Mouse (Mus musculus) thymus, adult 18-20 months (tissue): Measurements from ENCODE around the gene Ppp1r9a.
"Not testable (repeated sequence)": the region's sequence is repeated elsewhere in the genome, so short reads cannot be mapped to it uniquely, and the experiment has no call there.

Experiments
- DNase-seq, 2 experiments: peaks; one replicate each; pipeline ENCODE4 v3.0.0; 2022; ENCODE audit warnings: mixed read lengths in 2 of 2

Ppp1r9a gene

GRCm38 (mm10) chr6:4902674-4903324 lies at the start of gene Ppp1r9a:
Gene Ppp1r9a (plus strand): TSS chr6:4902917.
- DNase-seq, result no peak

DNA sequence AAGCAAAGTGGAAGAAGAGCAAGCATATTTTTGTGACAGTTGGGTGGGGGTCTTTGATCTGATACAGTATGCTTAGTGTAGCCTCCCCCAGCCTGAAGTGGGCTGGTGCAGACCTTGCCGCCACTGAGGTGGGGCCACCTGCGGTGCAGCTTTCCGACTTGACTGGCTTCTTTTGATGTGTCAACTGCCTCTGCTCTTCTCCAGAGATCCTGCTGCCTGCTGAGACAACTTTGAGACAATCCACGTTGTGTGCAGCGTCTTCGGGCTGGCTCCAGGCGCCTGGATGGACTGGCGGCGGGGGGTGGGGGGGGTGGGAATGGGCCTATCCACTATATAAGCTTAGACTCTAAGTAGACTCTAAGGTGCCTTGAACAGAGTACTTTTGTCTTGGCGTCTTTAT lies 47.5 kb upstream of the Ppp1r9a start:
- no peak for DNase-seq

GRCm38 (mm10) chr6:4856919-4857318 lies 45.8 kb upstream of the Ppp1r9a start:
- DNase-seq, result no peak

DNA sequence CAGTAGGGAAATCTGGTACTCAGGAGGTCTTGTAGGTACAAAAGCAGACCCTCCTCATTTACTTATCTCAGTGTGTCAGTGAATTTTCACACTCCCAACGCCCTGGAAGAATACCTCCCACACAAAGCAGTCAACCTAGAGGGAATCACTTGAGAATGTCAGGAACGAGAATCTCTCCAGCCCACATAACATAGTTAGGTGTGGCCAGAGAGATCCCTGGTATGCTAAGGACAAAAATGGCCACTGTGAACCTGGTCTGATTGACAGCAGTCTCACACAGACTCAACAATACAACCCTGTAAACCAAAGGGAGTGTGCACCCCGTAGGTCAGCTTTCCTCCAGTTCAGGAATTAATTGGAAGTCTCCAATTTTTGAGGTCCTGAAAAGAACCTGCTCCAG lies 18.4 kb upstream of the Ppp1r9a start:
- DNase-seq, result no peak

DNA sequence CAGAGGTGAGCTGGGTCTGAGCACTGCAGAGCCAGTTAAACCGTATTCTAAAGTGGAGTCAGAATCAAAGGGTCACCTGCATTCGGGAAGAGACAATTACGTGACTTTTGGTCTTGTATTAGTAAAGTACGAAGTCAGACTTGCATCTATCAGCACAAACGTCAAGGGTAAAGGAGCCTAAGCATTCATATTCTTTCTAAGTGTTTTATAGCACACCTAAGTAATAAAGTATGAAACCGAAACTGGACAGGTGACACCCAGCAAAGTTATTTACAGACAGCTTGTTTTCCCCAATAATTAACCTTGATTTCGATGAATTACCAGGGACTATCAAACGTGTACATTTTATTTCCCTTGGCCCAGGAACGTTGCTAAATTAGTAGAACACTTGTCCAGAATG lies 13.2 kb upstream of the Ppp1r9a start:
- DNase-seq, result no peak

DNA sequence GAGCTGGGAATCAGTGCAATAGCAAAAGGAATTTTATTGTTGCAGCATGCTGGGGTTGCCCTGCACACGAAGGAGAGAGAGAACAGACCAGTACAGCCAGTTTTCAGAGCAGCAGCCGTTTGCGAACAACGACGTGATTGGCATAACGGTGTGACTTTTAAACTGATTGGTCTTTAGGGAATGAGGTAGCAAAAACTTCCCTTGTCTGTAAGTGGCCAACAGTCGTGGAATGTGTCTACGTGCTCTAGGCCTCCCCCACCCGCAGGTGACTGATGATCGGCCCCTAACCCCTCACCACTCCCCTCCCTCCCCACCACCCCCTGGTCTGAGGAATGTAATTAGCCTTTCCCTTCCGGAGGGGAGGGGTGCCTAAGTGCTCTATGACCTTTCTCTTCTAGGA lies 10.3 kb upstream of the Ppp1r9a start:
- DNase-seq, result no peak

GRCm38 (mm10) chr6:4893312-4893711 lies 9.4 kb upstream of the Ppp1r9a start:
- DNase-seq, result not testable (repeated sequence)

- DNase-seq, result no peak
Measured at GRCm38 (mm10) chr6:4899906-4900305, 2.8 kb upstream of the Ppp1r9a start.

- no peak for DNase-seq
Measured at GRCm38 (mm10) chr6:4903325-4904054, 773 bp downstream of the Ppp1r9a start.

DNA sequence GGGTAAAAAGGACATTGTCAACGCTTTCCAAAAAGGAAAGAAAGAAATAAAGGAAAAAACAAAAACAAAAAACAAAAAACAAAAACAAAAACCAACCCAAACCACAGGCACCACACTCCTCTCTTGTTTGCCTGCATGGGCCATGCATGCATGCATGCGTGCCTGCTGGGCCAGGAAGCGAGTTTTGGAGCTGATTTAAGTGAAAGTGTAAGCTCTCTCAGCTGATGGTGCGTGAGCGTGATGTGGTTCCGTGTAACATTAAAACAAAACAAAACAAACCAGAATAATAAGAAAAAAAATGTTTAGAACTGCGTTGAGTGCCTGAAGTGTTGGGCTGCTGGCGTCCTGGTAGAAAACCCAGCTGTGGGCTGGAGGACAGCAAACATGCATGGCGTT lies 1.3 kb downstream of the Ppp1r9a start:
- DNase-seq, result no peak

- DNase-seq, result no peak
Measured at GRCm38 (mm10) chr6:4910042-4910634, 7.4 kb downstream of the Ppp1r9a start.

- DNase-seq, result no peak
Measured at GRCm38 (mm10) chr6:4918470-4918869, 15.8 kb downstream of the Ppp1r9a start.

- DNase-seq, result not testable (repeated sequence)
Measured at GRCm38 (mm10) chr6:4923791-4924190, 21.1 kb downstream of the Ppp1r9a start.

- DNase-seq, result no peak
Measured at GRCm38 (mm10) chr6:4925966-4926687, 23.4 kb downstream of the Ppp1r9a start.

DNA sequence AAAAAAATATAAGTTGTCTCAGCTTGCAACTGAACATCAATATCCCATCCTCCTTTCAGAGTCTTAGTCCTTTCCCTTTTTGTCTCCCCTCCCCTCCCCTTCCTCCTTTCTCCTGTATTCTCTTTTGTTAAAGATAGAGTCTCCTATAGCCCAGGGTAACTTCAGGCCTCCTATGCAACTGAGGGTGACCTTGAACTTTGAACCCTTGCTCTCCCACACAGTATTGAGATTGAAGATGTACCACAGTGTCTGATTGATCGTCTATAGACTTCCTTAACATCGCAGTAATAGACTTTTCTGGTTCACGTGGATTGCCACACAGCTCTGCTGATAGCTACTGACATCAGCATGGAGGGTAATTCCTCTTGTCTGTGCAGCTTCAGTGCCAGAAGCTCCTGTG lies 27.6 kb downstream of the Ppp1r9a start:
- no peak for DNase-seq

- no peak for DNase-seq
Measured at GRCm38 (mm10) chr6:4938901-4939300, 36.2 kb downstream of the Ppp1r9a start.

GRCm38 (mm10) chr6:4940086-4940485 lies 37.4 kb downstream of the Ppp1r9a start:
- no peak for DNase-seq

GRCm38 (mm10) chr6:4940639-4941038 lies 37.9 kb downstream of the Ppp1r9a start:
- no peak for DNase-seq

GRCm38 (mm10) chr6:4943821-4944220 lies 41.1 kb downstream of the Ppp1r9a start:
- no peak for DNase-seq

DNA sequence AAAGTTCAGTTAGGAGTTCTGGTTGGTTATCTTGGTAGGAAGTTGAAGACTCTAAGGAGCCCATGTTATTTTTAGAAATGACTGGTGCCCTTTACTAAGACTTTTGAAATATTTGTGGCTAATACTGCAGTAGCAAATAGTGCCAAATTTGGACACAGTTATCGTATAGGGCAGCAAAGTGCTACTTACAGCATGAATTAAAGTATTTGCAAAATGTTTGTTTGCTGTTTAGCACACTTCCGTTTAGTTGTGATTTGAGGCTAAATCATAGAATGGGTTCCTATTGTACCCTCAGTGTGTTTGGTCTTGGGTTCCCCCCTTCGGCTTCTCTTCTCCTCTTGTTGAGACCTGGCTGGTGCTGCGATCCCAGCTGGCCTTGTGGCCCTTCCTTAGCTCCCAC lies 45.3 kb downstream of the Ppp1r9a start:
- no peak for DNase-seq

- no peak for DNase-seq
Measured at GRCm38 (mm10) chr6:4949701-4950100, 47.0 kb downstream of the Ppp1r9a start.

DNA sequence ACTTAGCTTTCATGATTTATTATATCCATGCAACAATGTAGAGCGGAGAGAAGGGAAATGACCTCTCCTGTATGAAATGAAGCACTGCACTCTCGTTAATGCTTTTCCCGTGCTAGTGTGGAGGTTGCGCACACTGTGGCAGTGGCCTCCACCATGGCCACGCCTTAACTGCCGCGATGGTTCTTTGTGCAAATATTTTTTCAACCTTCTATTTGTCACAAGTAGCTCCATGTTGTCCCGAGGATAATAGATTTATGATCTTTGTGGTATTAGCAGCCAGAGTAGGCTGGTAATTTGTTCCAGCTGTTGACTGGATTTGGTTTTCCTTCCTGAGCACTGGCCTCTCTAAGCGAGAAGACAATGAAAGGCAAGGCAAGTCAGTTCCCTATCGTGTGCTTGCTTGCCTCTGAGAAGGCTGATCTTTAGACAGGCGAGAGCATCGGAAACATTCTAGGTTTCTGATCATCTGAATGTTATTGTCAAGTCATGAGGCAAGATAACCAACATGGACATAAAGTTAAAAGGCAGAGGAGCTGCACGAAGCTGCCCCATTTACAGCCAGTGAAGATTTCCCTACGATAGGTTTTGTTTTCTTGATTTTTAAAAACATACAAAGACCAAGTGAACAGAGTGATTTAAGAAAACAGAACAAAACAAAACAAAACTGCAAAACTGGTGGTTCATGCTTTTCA lies 50.5 kb downstream of the Ppp1r9a start:
- no peak for DNase-seq

DNA sequence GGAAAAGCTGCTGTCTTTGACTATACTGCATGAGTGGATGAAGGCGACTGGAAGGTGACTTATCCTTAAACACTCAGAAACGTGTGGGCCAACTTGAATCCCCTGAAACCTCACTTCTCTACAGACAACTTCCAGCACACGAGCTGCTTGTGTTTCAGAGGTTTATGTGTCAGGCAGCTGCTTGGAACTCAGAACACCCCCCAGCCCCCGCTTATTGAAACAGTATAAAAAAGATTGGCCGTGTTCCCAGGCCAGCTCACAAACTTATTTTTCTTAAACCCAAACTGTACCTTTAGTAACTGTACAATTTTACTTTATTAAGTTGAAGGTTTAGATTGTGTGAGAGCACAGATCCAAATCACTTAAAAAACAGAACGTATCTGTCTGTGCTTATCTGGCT lies 53.9 kb downstream of the Ppp1r9a start:
- no peak for DNase-seq
